Comparison of ENCODE assay signal across 36 mouse cellular contexts in the genomic region with DNA sequence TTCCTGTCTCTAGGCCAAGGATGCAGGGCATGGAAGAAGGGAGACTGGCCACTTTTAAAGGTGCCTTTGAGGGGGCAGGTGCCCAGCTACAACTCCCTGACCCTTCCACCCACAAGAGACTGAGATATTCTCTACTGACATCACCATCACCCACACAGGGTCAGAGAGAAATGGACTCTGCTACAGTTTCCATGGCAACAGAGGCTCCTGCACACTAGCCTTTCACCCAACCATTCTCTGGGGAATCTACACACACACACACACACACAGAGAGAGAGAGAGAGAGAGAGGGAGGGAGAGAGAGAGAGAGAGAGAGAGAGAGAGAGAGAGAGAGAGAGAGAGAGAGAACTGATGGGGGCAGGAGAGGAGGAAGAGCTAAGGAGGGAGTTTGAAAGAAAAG. TPM values are rescaled to one million over a fixed set of nuclear protein-coding genes. Genes with fewer than 3 reads are reported as not detected.
DNase-seq lines count a peak whose midpoint lies in the region; ATAC-seq and TF ChIP-seq lines count a peak whose summit lies in the region.
"Had no signal": no experiment of that assay in that cellular context is flagged by ENCODE, and none has a peak within 500 bp of the region (broad histone marks: within the 10 kb centered on the region; RNA-seq: fewer than 3 reads in every experiment).

No protein-coding gene starts in this region.

- H3K27me3 ChIP-seq in hindbrain, embryonic 13.5 days = 0 out of 2 replicates have a peak, but pooled peaks cover 6% of the 10 kb centered on the region
- no peaks in the 10 kb centered on the region for H3K27me3 ChIP-seq in hindbrain, embryonic 10.5 days (ENCODE audit: insufficient read depth, poor library complexity, severe bottlenecking)
- no peaks in the 10 kb centered on the region for H3K27me3 ChIP-seq in hindbrain, postnatal 0 days (ENCODE audit: insufficient read depth, low read length)
- H3K27me3 ChIP-seq in hindbrain, embryonic 11.5 days (ENCODE audit: control insufficient read depth, insufficient read depth, low read length) = no peaks in the 10 kb centered on the region; the same call in 1 of the 2 replicates
- H3K27me3 ChIP-seq in midbrain, embryonic 14.5 days (ENCODE audit: control insufficient read depth, insufficient read depth, low read length) = no peaks in the 10 kb centered on the region
- no peaks in the 10 kb centered on the region for H3K27me3 ChIP-seq in midbrain, embryonic 15.5 days (replicated peaks)
- H3K27me3 ChIP-seq: embryonic facial prominence, embryonic 13.5 days; forebrain, embryonic 13.5 days; Patski had no signal

- TF ChIP-seq CTCF in hindbrain, postnatal 0 days (IDR thresholded peaks at IDR 0.05; ENCODE audit: low read depth) = no peak
- no peak for TF ChIP-seq CTCF in brain, embryonic 14.5 days (IDR thresholded peaks at IDR 0.05; ENCODE audit: borderline replicate concordance, extremely low read depth, insufficient read depth, insufficient read length)

- H3K9me3 ChIP-seq in hindbrain, embryonic 13.5 days = no peaks in the 10 kb centered on the region
- no peaks in the 10 kb centered on the region for H3K9me3 ChIP-seq in hindbrain, embryonic 10.5 days
- no peaks in the 10 kb centered on the region for H3K9me3 ChIP-seq in hindbrain, postnatal 0 days (ENCODE audit: low read length)
- no peaks in the 10 kb centered on the region for H3K9me3 ChIP-seq in hindbrain, embryonic 11.5 days (ENCODE audit: control insufficient read depth, low read length)
- H3K9me3 ChIP-seq in midbrain, embryonic 14.5 days (ENCODE audit: control insufficient read depth, low read length) = no peaks in the 10 kb centered on the region
- H3K9me3 ChIP-seq in midbrain, embryonic 15.5 days = no peaks in the 10 kb centered on the region
- H3K9me3 ChIP-seq: embryonic facial prominence, embryonic 10.5 days; embryonic facial prominence, embryonic 13.5 days; forebrain, embryonic 13.5 days had no signal

- no peak for DNase-seq in hindbrain, embryonic 10.5 days (ENCODE audit: low spot score)
- DNase-seq in hindbrain, postnatal 0 days (ENCODE audit: low spot score) = peak; percentile 52
- DNase-seq in hindbrain, embryonic 11.5 days (ENCODE audit: low spot score) = no peak
- DNase-seq in midbrain, embryonic 14.5 days = peak; percentile 48
- peak; percentile 40 for DNase-seq in brain, embryonic 14.5 days (ENCODE audit: low read depth)
- DNase-seq in spleen, postnatal 14 days (ENCODE audit: low spot score in 2 of 2) = no peak
- DNase-seq: adrenal gland, adult 2 months; adrenal gland, postnatal 14 days; B cell, adult 2 months; cerebellum, adult 11-12 months; cerebellum, adult 8-10 months; cerebellum, postnatal 10 days; cerebellum, postnatal 36 days; embryo, embryonic 11 days; gastrocnemius, adult 2 months; gastrocnemius, postnatal 14 days; heart, adult 11 months had no signal

- no peak overlapping the region for H3K4me2 ChIP-seq in hindbrain, embryonic 13.5 days
- no peak overlapping the region for H3K4me2 ChIP-seq in hindbrain, postnatal 0 days (ENCODE audit: low read depth, low read length)
- H3K4me2 ChIP-seq in hindbrain, embryonic 11.5 days (replicated peaks; ENCODE audit: low read depth, low read length) = no peak overlapping the region
- no peak overlapping the region for H3K4me2 ChIP-seq in midbrain, embryonic 14.5 days (ENCODE audit: low read length)
- no peak overlapping the region for H3K4me2 ChIP-seq in midbrain, embryonic 15.5 days
- H3K4me2 ChIP-seq: embryonic facial prominence, embryonic 13.5 days; forebrain, embryonic 13.5 days; heart, embryonic 11.5 days had no signal

- no peak for TF ChIP-seq POLR2A in brain, embryonic 14.5 days (IDR thresholded peaks at IDR 0.05; ENCODE audit: borderline replicate concordance, extremely low read depth, insufficient read depth, insufficient read length, poor library complexity, severe bottlenecking)

- 0 out of 2 replicates have a peak overlapping the region, but pooled peaks have one; percentile 44 for H3K27ac ChIP-seq in hindbrain, embryonic 13.5 days
- no peak overlapping the region for H3K27ac ChIP-seq in hindbrain, embryonic 10.5 days
- no peak overlapping the region for H3K27ac ChIP-seq in hindbrain, postnatal 0 days
- no peak overlapping the region for H3K27ac ChIP-seq in hindbrain, embryonic 11.5 days (ENCODE audit: low read depth, low read length)
- peak overlapping the region; percentile 49; the same call in 1 of the 2 replicates for H3K27ac ChIP-seq in midbrain, embryonic 14.5 days (replicated peaks; ENCODE audit: low read depth, low read length)
- H3K27ac ChIP-seq in midbrain, embryonic 15.5 days = no peak overlapping the region
- H3K27ac ChIP-seq: embryonic facial prominence, embryonic 10.5 days; embryonic facial prominence, embryonic 13.5 days; forebrain, embryonic 13.5 days; gastrocnemius, adult 2 months had no signal

- no peak overlapping the region for H3K9ac ChIP-seq in hindbrain, embryonic 13.5 days
- no peak overlapping the region for H3K9ac ChIP-seq in hindbrain, postnatal 0 days (replicated peaks; ENCODE audit: low read length)
- H3K9ac ChIP-seq in hindbrain, embryonic 11.5 days (ENCODE audit: low read depth, low read length) = no peak overlapping the region
- H3K9ac ChIP-seq in midbrain, embryonic 14.5 days (replicated peaks; ENCODE audit: low read length) = no peak overlapping the region
- H3K9ac ChIP-seq in midbrain, embryonic 15.5 days = no peak overlapping the region
- H3K9ac ChIP-seq: embryonic facial prominence, embryonic 13.5 days; forebrain, embryonic 13.5 days had no signal

- H3K4me1 ChIP-seq in hindbrain, embryonic 13.5 days (replicated peaks) = peaks cover 7% of the 10 kb centered on the region
- peaks cover 24% of the 10 kb centered on the region for H3K4me1 ChIP-seq in hindbrain, embryonic 10.5 days (replicated peaks)
- no peaks in the 10 kb centered on the region for H3K4me1 ChIP-seq in hindbrain, postnatal 0 days (ENCODE audit: insufficient read depth, low read length)
- H3K4me1 ChIP-seq in hindbrain, embryonic 11.5 days (replicated peaks; ENCODE audit: control insufficient read depth, insufficient read depth, low read length) = no peaks in the 10 kb centered on the region
- H3K4me1 ChIP-seq in midbrain, embryonic 14.5 days (ENCODE audit: control insufficient read depth, insufficient read depth, low read length) = no peaks in the 10 kb centered on the region
- no peaks in the 10 kb centered on the region; the same call in 1 of the 2 replicates for H3K4me1 ChIP-seq in midbrain, embryonic 15.5 days
- H3K4me1 ChIP-seq: embryonic facial prominence, embryonic 13.5 days; forebrain, embryonic 13.5 days had no signal

- H3K36me3 ChIP-seq in hindbrain, embryonic 13.5 days = no peaks in the 10 kb centered on the region
- no peaks in the 10 kb centered on the region for H3K36me3 ChIP-seq in hindbrain, embryonic 10.5 days
- no peaks in the 10 kb centered on the region for H3K36me3 ChIP-seq in hindbrain, postnatal 0 days (ENCODE audit: insufficient read depth, low read length)
- H3K36me3 ChIP-seq in hindbrain, embryonic 11.5 days (ENCODE audit: control insufficient read depth, insufficient read depth, low read length) = no peaks in the 10 kb centered on the region
- H3K36me3 ChIP-seq in midbrain, embryonic 14.5 days (ENCODE audit: control insufficient read depth, insufficient read depth, low read length) = no peaks in the 10 kb centered on the region
- H3K36me3 ChIP-seq in midbrain, embryonic 15.5 days (replicated peaks) = no peaks in the 10 kb centered on the region
- H3K36me3 ChIP-seq: embryonic facial prominence, embryonic 10.5 days; embryonic facial prominence, embryonic 13.5 days; G1E had no signal

- H3K4me3 ChIP-seq in hindbrain, embryonic 13.5 days = no peak overlapping the region
- H3K4me3 ChIP-seq in hindbrain, embryonic 10.5 days = no peak overlapping the region
- H3K4me3 ChIP-seq in hindbrain, postnatal 0 days (ENCODE audit: low read length) = no peak overlapping the region
- H3K4me3 ChIP-seq in hindbrain, embryonic 11.5 days (ENCODE audit: low read depth, low read length) = no peak overlapping the region
- no peak overlapping the region for H3K4me3 ChIP-seq in midbrain, embryonic 14.5 days (replicated peaks; ENCODE audit: low read depth, low read length)
- H3K4me3 ChIP-seq in midbrain, embryonic 15.5 days = no peak overlapping the region
- H3K4me3 ChIP-seq: embryonic facial prominence, embryonic 10.5 days; embryonic facial prominence, embryonic 13.5 days; erythroblast, embryonic 14.5 days; forebrain, embryonic 13.5 days; gastrocnemius, adult 2 months had no signal

- ATAC-seq in hindbrain, embryonic 13.5 days (ENCODE audit: low FRiP score) = no peak
- no peak for ATAC-seq in hindbrain, postnatal 0 days
- ATAC-seq in hindbrain, embryonic 11.5 days (ENCODE audit: low FRiP score) = no peak
- no peak for ATAC-seq in midbrain, embryonic 14.5 days (ENCODE audit: low FRiP score, low TSS enrichment)
- ATAC-seq in midbrain, embryonic 15.5 days (replicated peaks) = no peak
- ATAC-seq: forebrain, embryonic 13.5 days; forebrain, embryonic 16.5 days; inflammation-experienced regulatory T-cells, adult 6 months; intestine, embryonic 16.5 days; Patski had no signal

RNA-seq across cellular contexts. Expression of gene Vwa5b1, which starts 50.7 kb away (rescaled TPM):
- polyA plus RNA-seq in hindbrain, embryonic 13.5 days (2015; fragmentation: Nextera tagmentation; extraction: Ambion mirVana) = 1.3 TPM in 2 replicates
- 0.67 and 0.80 TPM in 2 replicates for polyA plus RNA-seq in hindbrain, embryonic 10.5 days (2016; fragmentation: Nextera tagmentation; extraction: Ambion mirVana)
- 8.0 and 9.0 TPM in 2 replicates for total RNA-seq in hindbrain, postnatal 0 days (2014; rRNA removed)
- polyA plus RNA-seq in hindbrain, postnatal 0 days (2015; fragmentation: Nextera tagmentation; extraction: Ambion mirVana) = 2.3 and 2.7 TPM in 2 replicates
- 0.46 and 0.77 TPM in 2 replicates for polyA plus RNA-seq in hindbrain, embryonic 11.5 days (2014; fragmentation: Nextera tagmentation; extraction: Ambion mirVana)
- polyA plus RNA-seq in midbrain, embryonic 14.5 days (2014; fragmentation: Nextera tagmentation; extraction: Ambion mirVana) = 1.2 and 1.6 TPM in 2 replicates
- 1.9 and 2.4 TPM in 2 replicates for polyA plus RNA-seq in midbrain, embryonic 15.5 days (2015; fragmentation: Nextera tagmentation; extraction: Ambion mirVana)
- polyA plus RNA-seq in brain, embryonic 14.5 days (2012; rRNA removed) = 0.69 and 2.0 TPM in 2 replicates
- total RNA-seq: adrenal gland, adult 2 months; adrenal gland, postnatal 14 days; CH12.LX; gastrocnemius, adult 2 months; gastrocnemius, postnatal 14 days; gastrocnemius, postnatal 4 days; heart, adult 8-10 months; heart, postnatal 25 days; hematopoietic stem cell, adult 5-6 weeks had no signal
- polyA plus RNA-seq: adrenal gland, adult 2 months; erythroblast, embryonic 14.5 days; G1E; heart, embryonic 11.5 days; heart, embryonic 14.5 days; heart, postnatal 0 days; inflammation-experienced regulatory T-cells, adult 6 months had no signal

Comparison
In these comparisons a context has a peak if more than half of its experiments do, and no peak if none do; other contexts are left out.
1. H3K27ac ChIP-seq: peak in hindbrain, embryonic 13.5 days (single experiment) and midbrain, embryonic 14.5 days (single experiment); none in hindbrain, embryonic 10.5 days (single experiment), hindbrain, postnatal 0 days (single experiment), hindbrain, embryonic 11.5 days (single experiment) and midbrain, embryonic 15.5 days (single experiment).
2. DNase-seq: peak in hindbrain, postnatal 0 days (single experiment), midbrain, embryonic 14.5 days (single experiment) and brain, embryonic 14.5 days (single experiment); none in hindbrain, embryonic 10.5 days (single experiment), hindbrain, embryonic 11.5 days (single experiment) and spleen, postnatal 14 days (0 of 2).